Mouse (Mus musculus): ENCODE measurements around the gene C1qtnf7.

DNA sequence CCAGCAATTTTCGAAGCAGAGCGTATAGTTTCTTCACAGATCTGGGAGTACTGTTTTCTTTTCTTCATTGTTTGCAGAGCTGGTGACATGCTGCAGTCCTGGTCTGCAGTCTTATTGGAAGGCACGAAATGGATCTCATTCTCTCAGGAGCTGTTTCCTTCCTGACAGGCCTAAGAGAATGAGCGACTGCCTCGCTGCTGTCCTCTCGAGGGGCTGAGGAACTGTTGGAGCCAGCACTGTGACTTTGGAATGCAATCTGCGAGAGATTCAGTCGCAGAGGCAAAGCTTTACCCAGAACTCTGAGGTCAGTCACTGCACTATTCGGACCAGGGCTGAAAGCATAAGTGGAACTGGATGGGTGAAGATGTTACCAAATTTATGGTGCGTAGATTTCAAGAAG, 46.4 kb upstream of the C1qtnf7 start:
- no peak for TF ChIP-seq POLR2AphosphoS2 (IDR thresholded peaks at IDR 0.05; ENCODE audit: low read length)
- no peak for TF ChIP-seq EP300 (IDR thresholded peaks at IDR 0.05; ENCODE audit: low read depth in 1 of 2, low read length in 2 of 2)
- TF ChIP-seq CTCF (IDR thresholded peaks at IDR 0.05 in 2 of 3, conservative IDR thresholded peaks at IDR 0.05 in 1 of 3; ENCODE audit: control insufficient read depth in 1 of 3, insufficient read depth in 1 of 3, low read depth in 2 of 3, low read length in 3 of 3, poor library complexity in 1 of 3, severe bottlenecking in 1 of 3), result no peak

Data from MEL (cell line).